Comparison of ENCODE assay signal across 7 mouse cellular contexts in genomic region chr4:144895211-144895590, GRCm38 (mm10). TPM values are rescaled to one million over a fixed set of nuclear protein-coding genes. Genes with fewer than 3 reads are reported as not detected.
DNase-seq lines count a peak whose midpoint lies in the region; ATAC-seq and TF ChIP-seq lines count a peak whose summit lies in the region.

No protein-coding gene starts in this region.

- no peak overlapping the region for H3K9ac ChIP-seq in hindbrain, embryonic 15.5 days
- peak overlapping the region; percentile 84 for H3K9ac ChIP-seq in liver, postnatal 0 days (replicated peaks)

- H3K9me3 ChIP-seq in E14TG2a.4 (ENCODE audit: low read length), result peaks cover 18% of the 10 kb centered on the region
- no peaks in the 10 kb centered on the region for H3K9me3 ChIP-seq in hindbrain, embryonic 15.5 days
- H3K9me3 ChIP-seq in liver, postnatal 0 days (ENCODE audit: low read length), result no peaks in the 10 kb centered on the region

- peaks cover 33% of the 10 kb centered on the region for H3K27me3 ChIP-seq in E14TG2a.4 (ENCODE audit: insufficient read depth, low read length)
- H3K27me3 ChIP-seq in hindbrain, embryonic 15.5 days, result peaks cover 28% of the 10 kb centered on the region
- H3K27me3 ChIP-seq in liver, postnatal 0 days (ENCODE audit: insufficient read depth, low read length), result no peaks in the 10 kb centered on the region

- H3K4me3 ChIP-seq in E14TG2a.4 (replicated peaks; ENCODE audit: low read length), result 0 out of 2 replicates have a peak overlapping the region, but pooled peaks have one; percentile 35
- H3K4me3 ChIP-seq in hindbrain, embryonic 15.5 days, result peak overlapping the region; percentile 48
- peak overlapping the region; percentile 78 for H3K4me3 ChIP-seq in liver, postnatal 0 days (ENCODE audit: low read depth, low read length)

- H3K4me1 ChIP-seq in E14TG2a.4 (replicated peaks; ENCODE audit: low read depth, low read length), result peaks cover 49% of the 10 kb centered on the region
- peaks cover 36% of the 10 kb centered on the region for H3K4me1 ChIP-seq in hindbrain, embryonic 15.5 days (replicated peaks)
- H3K4me1 ChIP-seq in liver, postnatal 0 days (ENCODE audit: insufficient read depth), result peaks cover 33% of the 10 kb centered on the region

- TF ChIP-seq CTCF in E14TG2a.4 (conservative IDR thresholded peaks at IDR 0.05; ENCODE audit: low read length), result no peak
- TF ChIP-seq CTCF in liver, postnatal 0 days (IDR thresholded peaks at IDR 0.05; ENCODE audit: low read depth), result no peak

- peak overlapping the region; percentile 70; the same call in 1 of the 2 replicates for H3K27ac ChIP-seq in hindbrain, embryonic 15.5 days (replicated peaks)
- peak overlapping the region; percentile 93 for H3K27ac ChIP-seq in liver, postnatal 0 days (ENCODE audit: low read depth)

- H3K36me3 ChIP-seq in E14TG2a.4 (ENCODE audit: insufficient read depth, low read length), result no peaks in the 10 kb centered on the region
- no peaks in the 10 kb centered on the region for H3K36me3 ChIP-seq in hindbrain, embryonic 15.5 days
- peaks cover 10% of the 10 kb centered on the region; the same call in 1 of the 2 replicates for H3K36me3 ChIP-seq in liver, postnatal 0 days (replicated peaks; ENCODE audit: insufficient read depth, low read length)

- no peak for TF ChIP-seq EP300 in liver, postnatal 0 days (IDR thresholded peaks at IDR 0.05; ENCODE audit: low read depth)

- H3K4me2 ChIP-seq in hindbrain, embryonic 15.5 days, result peak overlapping the region; percentile 97
- peak overlapping the region; percentile 87 for H3K4me2 ChIP-seq in liver, postnatal 0 days (ENCODE audit: low read depth, low read length)

- no peak for ATAC-seq in hindbrain, embryonic 15.5 days (ENCODE audit: low FRiP score, low read depth)
- no peak for ATAC-seq in liver, postnatal 0 days
- ATAC-seq in activated CD4-positive, CD25-positive, alpha-beta regulatory T cell, adult 4 months, result no peak

- 40% methylated on average over 2 of the region's 2 CpGs for WGBS in hindbrain, embryonic 15.5 days
- WGBS in liver, postnatal 0 days (ENCODE audit: insufficient replicate concordance), result 48% methylated on average over 2 of the region's 2 CpGs

- DNase-seq in ZHBTc4 (ENCODE audit: low read depth, low spot score), result peak; percentile 48
- DNase-seq in liver, postnatal 0 days, result no peak
- no peak for DNase-seq in left cerebral cortex, adult 11 months (ENCODE audit: low spot score)
- no peak for DNase-seq in right cerebral cortex, adult 2 months (ENCODE audit: low spot score in 2 of 2)

RNA-seq across cellular contexts. Expression of gene Dhrs3, which starts 2.6 kb away (rescaled TPM):
- 46.5 and 59.9 TPM in 2 replicates for polyA plus RNA-seq in hindbrain, embryonic 15.5 days (2015; fragmentation: Nextera tagmentation; extraction: Ambion mirVana)
- 49.8 and 52.8 TPM in 2 replicates for polyA plus RNA-seq in liver, postnatal 0 days (2015; fragmentation: Nextera tagmentation; extraction: Ambion mirVana)
- 10 to 100 TPM; 46.8 to 47.3 TPM for polyA plus RNA-seq in activated CD4-positive, CD25-positive, alpha-beta regulatory T cell, adult 4 months (2017; shearing (Covaris generic))
